Mouse (Mus musculus): ENCODE measurements around the gene Gm17019. TPM values are rescaled to one million over a fixed set of nuclear protein-coding genes. Genes with fewer than 3 reads are reported as not detected.
"Not testable (repeated sequence)": the region's sequence is repeated elsewhere in the genome, so short reads cannot be mapped to it uniquely, and the experiment has no call there.

Gm17019 gene
- total RNA-seq (2021) = not detected
- long read RNA-seq, experiment 1 = 0 reads
- long read RNA-seq, experiment 2 = 0 reads

DNA sequence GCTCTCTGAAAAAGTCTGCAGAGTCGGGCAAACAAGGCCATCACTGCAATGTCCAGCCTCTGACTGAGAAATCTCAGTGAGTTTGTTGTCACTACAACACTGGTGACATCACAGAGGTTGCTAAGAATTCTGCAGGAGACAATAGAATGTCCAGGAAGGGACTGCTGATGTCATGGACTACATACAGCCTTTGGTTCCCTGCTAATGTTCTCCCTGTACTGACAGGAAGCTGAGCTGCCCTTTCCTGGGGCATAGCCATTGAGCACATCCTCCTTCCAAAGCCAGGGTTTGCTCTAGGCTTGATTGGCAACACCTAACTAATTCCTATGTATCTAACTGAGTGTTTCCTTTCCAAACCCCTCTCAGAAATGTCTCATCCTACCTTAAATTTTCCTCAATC lies at the start of gene Gm17019:
Gm17019 (minus strand) TSS at position 101 of the 400 bp plus-strand sequence.
- DNase-seq (ENCODE audit: low spot score) = not testable (repeated sequence)

DNA sequence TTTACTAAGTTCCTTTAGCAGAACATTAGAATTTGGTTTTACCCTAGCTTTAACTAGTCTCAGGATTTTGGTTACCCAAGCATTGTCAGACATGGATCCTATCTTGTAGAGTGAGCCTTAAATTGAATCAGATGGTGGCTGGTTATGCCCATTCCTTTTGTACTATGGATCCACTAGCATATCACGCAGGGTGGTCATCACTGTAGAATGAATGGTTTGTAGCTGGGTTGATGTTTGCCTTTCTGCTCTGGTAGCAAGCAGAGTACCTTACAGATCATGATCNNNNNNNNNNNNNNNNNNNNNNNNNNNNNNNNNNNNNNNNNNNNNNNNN lies 29.6 kb upstream of the Gm17019 start:
- DNase-seq (ENCODE audit: low spot score) = not testable (repeated sequence)

DNA sequence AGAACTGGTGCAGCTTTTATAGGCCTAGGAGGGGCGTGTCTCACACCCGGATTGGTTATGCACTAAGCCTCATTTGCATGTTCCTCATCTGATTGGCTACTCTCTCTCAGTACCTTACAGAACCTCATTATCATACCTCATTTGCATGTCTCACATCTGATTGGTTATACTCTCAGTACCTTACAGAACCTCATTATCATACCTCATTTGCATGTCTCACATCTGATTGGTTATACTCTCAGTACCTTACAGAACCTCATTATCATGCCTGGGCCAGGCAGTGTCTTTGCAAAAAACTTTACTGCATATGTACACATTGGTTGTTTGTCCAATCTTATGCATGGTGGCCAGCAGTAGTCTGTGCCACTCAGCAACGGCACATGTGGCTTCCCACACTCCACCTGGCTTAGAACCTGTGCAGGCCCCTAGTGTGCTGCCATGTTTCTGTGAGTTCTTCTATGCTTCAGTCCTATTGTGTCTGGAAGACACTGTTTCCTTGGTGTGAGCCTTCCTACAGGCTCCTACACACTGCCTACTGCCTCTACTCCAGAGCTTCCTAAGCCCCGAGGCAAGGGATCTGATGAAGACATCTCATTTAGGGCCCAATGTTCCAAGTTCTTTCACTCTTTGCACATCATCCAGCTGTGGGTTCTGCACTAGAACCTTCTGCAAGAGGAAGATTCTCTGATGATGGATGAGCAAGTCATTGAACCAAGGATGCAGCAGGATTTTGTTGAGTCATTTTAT lies 29.0 kb upstream of the Gm17019 start:
- not testable (repeated sequence) for DNase-seq (ENCODE audit: low spot score)

DNA sequence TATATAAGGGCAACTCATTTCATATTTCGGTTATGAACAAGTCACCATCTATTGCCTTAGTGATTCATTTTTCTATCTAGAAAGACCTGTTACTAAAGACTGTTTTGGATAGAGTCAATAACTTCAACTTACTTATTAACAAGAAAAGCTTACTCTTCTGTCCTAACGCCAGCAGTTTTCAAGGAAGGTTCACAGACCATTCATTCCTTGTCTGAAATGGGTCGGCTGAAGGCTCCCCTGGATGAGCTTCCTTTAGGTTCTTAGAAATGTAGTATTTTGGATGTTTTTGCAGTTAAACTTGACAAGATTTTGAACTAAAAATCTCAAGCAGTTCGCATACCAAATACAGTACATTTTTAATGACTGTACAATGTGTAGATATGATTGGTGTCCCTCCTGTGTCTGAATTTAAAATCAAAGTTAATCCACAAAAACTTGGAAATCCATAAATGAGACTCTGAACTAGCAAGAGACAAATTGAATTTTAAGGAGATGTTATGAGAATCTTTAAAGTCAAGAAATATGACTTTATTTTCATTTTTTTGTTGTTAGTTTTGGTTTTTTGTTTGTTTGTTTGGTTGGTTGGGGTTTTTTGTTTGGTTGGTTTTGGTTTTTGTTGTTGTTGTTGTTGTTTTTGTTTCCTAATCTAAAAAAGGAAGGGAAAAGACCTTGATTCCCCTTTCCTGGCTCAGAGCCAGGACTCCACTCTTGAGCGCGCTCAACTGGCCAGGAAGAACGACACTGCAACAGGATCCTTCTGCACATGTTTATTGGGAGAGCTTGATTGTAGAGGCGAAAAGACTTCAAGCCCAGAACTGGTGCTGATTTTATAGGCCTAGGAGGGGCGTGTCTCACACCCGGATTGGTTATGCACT lies 21.6 kb upstream of the Gm17019 start:
- not testable (repeated sequence) for DNase-seq (ENCODE audit: low spot score)

DNA sequence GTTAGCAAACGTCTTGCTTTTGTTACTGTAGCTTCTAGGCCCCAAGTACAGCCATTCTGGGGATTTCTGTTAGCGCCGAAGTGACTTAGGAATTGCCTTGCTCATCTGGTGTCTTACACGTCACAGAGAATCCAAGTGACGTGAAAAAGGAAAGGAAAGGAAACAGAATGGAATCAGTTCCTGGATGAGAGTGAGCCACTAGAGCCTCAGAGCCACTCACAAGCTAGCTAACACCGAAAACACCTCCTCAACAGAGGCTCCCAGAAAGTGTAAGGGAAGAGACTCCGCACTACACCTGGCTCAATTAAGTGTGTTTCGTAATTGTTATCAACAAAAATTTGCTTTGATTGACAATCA lies 20.8 kb upstream of the Gm17019 start:
- DNase-seq (ENCODE audit: low spot score) = not testable (repeated sequence)

- not testable (repeated sequence) for DNase-seq (ENCODE audit: low spot score)
These were observed 20.3 kb upstream of the Gm17019 start for GRCm38 (mm10) chr5:15052945-15053605.

GRCm38 (mm10) chr5:15050807-15051206 lies 18.0 kb upstream of the Gm17019 start:
- DNase-seq (ENCODE audit: low spot score) = not testable (repeated sequence)

DNA sequence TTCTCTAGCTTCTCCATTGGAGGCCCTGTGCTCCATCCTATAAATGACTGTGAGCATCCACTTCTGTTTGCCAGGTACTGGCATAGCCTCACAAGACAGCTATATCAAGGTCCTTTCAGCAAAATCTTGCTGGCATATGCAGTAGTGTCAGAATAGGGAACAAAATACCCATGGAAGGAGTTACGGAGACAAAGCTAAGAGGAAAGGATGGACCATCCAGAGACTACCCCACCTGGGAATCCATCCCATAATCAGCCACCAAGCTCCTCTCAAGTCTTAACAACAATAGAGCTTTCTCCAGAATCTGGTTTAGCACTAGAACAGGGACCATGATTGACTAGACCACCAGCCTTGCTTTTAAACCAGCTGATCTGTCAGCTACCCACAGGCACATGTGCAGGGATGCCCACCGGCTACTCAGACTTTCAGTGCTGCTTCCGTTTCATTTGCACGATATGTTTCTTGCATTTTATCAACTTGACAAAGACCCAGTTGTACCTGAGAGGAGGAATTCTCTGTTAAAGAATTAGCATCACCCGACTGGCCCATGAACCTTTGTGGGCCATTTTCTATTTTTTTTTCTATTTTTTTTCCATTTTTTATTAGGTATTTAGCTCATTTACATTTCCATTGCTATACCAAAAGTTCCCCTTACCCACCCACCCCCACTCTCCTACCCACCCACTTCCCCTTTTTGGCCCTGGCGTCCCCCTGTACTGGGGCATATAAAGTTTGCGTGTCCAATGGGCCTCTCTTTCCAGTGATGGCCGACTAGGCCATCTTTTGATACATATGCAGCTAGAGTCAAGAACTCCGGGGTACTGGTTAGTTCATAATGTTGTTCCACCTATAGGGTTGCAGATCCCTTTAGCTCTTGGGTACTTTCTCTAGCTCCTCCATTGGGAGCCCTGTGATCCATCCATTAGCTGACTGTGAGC lies 12.3 kb upstream of the Gm17019 start:
- not testable (repeated sequence) for DNase-seq (ENCODE audit: low spot score)

DNA sequence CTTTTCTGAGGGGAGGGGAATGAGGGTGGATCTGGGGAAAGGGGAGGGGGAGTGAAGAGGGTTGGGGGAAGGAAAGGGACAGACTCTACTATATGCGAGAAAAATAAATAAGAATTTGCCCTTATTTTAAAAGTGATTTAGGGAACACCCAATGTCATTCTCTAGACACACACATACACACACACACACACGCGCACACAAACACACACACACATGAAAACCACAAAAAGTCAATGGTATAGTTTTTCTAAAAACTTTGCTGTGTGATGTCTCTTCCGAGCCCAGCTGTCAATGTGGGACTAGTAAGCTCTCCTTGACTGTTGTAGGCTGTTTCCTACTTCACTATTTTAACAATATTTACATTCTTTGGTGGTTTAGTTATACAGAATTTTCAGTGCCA lies 8.0 kb upstream of the Gm17019 start:
- not testable (repeated sequence) for DNase-seq (ENCODE audit: low spot score)

GRCm38 (mm10) chr5:15039984-15040383 lies 7.2 kb upstream of the Gm17019 start:
- not testable (repeated sequence) for DNase-seq (ENCODE audit: low spot score)

DNA sequence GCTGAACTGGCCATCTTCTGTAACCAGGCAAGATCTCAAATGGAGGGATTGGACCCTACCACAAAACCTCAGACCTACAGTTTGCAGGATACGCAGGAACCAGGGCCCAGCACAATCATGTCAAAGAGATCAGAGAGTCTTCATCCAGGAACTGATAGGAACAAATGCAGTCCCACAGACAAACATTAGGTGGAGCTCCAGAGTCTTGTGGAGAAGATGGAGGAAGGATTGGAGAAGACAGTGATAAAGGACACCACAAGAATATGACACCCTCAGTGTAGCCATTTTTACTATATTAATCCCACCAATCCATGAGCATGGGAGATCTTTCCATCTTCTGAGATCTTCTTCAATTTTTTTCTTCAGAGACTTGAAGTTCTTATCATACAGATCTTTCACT lies 8.5 kb downstream of the Gm17019 start:
- not testable (repeated sequence) for DNase-seq (ENCODE audit: low spot score)

DNA sequence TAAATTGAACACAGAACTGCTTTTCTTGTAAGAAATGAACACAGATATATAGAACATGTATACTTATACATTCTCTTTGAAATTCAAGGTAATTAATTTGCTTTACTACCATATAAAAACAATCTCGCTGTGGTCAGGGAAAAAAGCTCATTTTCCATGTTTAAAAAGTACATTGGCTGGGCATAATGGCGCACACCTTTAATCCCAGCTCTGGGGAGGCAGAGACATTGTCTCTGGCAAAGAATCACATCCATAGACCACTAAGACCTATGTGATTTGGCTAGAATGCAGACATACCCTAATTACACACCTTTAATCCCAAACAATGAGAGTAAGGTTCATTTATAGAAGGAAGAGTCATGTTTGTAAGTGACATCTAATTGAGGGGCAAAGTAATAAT lies 12.7 kb downstream of the Gm17019 start:
- not testable (repeated sequence) for DNase-seq (ENCODE audit: low spot score)

DNA sequence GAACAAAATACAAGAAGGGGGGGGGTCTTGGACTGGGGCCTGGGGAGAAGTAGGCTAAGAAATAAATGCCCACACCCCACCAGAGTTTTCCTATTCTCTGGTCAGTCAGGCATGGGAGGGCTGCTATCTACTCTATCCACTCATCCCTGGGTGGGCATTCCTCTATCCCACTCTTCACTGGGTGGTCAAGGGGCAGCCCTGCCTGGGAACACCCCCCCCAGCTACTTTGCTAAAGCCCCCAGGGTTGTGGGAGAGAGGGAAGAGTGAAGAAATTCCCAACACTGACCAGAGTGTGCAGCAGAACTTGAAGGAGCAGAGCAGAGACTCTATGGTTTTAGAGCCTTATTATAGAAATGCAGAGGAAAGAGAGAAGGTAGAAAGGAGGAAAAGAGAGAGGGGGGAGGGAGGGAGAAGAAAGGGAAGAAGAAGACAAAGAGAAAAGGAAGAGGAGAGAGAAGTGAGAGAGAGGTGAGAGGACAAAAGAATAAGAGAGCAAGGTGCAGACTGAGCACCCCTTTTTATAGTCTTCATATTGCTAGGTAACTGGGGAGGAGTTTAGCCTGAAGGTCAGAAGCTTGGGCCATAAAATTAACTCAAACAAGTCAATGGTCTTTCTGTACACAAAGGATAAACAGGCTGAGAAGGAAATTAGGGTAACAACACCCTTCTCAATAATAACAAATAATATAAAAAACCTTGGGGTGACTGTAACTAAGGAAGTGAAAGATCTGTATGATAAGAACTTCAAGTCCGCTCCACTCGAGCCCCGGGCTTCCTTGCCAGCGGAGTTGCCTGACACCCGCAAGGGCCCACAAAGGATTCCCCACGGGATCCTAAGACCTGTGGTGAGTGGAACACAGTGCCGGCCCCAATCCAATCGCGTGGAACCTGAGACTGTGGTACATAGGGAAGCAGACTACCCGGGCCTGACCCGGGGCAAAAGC lies 21.9 kb downstream of the Gm17019 start:
- DNase-seq (ENCODE audit: low spot score) = not testable (repeated sequence)

DNA sequence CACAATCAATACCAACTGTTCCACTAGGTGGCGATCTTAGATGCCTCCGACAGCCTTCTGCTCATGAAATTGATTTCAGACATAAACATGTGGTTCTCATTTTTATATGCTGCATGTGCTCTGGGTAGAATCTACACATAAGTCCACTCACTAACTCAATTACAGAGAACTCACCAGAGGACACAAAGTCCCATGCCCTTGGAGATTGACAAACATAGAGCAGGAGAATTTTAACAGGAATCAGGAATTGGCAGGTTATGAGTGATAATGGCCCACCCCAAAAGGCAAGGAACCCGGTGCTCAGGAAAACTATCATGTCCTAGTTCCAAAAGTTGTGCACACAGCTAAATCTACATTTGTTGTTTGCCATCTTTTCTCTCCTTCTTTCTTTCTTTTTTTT lies 25.9 kb downstream of the Gm17019 start:
- not testable (repeated sequence) for DNase-seq (ENCODE audit: low spot score)

- not testable (repeated sequence) for DNase-seq (ENCODE audit: low spot score)
These were observed 26.5 kb downstream of the Gm17019 start for GRCm38 (mm10) chr5:15006288-15006687.

- not testable (repeated sequence) for DNase-seq (ENCODE audit: low spot score)
These were observed 27.2 kb downstream of the Gm17019 start for GRCm38 (mm10) chr5:15005584-15005983.

- DNase-seq (ENCODE audit: low spot score) = not testable (repeated sequence)
These were observed 27.9 kb downstream of the Gm17019 start for GRCm38 (mm10) chr5:15004569-15005562.

- DNase-seq (ENCODE audit: low spot score) = not testable (repeated sequence)
These were observed 34.7 kb downstream of the Gm17019 start for GRCm38 (mm10) chr5:14998077-14998476.

Data from gastrocnemius, adult 18-20 months (tissue).